Mouse (Mus musculus): Measurements from ENCODE around the gene Dstn.

DNA sequence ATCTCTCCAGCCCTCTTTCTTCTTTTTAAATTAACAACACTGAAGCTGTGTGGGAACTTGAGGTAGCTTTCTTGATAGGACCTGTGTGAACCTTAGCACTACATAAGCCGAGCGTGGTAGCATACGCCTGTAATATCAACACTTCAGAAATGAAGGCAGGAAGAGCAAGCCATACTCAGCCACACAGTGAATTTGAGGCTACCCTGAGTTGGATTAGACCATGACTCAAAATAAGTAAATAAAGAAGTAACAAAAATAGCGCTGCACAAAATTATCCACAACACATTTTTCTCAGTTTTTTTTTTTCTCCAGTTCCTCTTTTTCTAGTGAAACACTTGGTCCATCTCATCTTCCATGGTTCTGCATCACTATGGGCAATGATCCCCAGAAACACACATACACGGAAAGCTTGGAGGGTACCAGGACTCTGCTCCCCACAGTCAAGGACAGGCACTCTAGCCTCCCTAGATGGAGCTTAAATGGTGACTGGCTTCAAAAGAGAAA is 60.1 kb downstream of the Dstn start:
- no peak for TF ChIP-seq EP300 (IDR thresholded peaks at IDR 0.05; ENCODE audit: insufficient read depth, low read depth, low read length)
- TF ChIP-seq CTCF (IDR thresholded peaks at IDR 0.05; ENCODE audit: low read depth, low read length), result no peak
- TF ChIP-seq POLR2A (IDR thresholded peaks at IDR 0.05; ENCODE audit: insufficient read depth, low read length), result no peak
